Mouse (Mus musculus) midbrain, embryonic 16.5 days (tissue): Measurements from ENCODE around the gene Aldh16a1. TPM values are rescaled to one million over a fixed set of nuclear protein-coding genes. Genes with fewer than 3 reads are reported as not detected.
A peak's percentile ranks its signal among the peaks of the same experiment; 100 is the strongest.
"Not testable (repeated sequence)": the region's sequence is repeated elsewhere in the genome, so short reads cannot be mapped to it uniquely, and the experiment has no call there.

ENCODE experiments used
- ATAC-seq: fragments of 200-750 bp; cut with Nextera tagmentation; 2 replicates; pipeline ENCODE4 v1.8.0; 2017; ENCODE audit warnings: moderate TSS enrichment
- H3K27ac ChIP-seq: fragments of 300-500 bp; sonication (generic); 2 replicates; pipeline ENCODE4 v1.5.1; 2014; ENCODE audit warnings: mild to moderate bottlenecking, low read length, mixed read lengths
- H3K27me3 ChIP-seq: fragments of 300-500 bp; sonication (generic); 2 replicates; pipeline ENCODE4 v1.6.1; 2014; ENCODE audit warnings: low read depth, low read length, mixed read lengths; ENCODE audit not compliant: control insufficient read depth, insufficient read depth
- H3K36me3 ChIP-seq: fragments of 300-500 bp; sonication (generic); 2 replicates; pipeline ENCODE4 v1.6.1; 2014; ENCODE audit warnings: mild to moderate bottlenecking, low read length, moderate library complexity, mixed read lengths; ENCODE audit not compliant: control insufficient read depth, insufficient read depth
- H3K4me1 ChIP-seq: fragments of 300-500 bp; sonication (generic); 2 replicates; pipeline ENCODE4 v1.6.1; 2014; ENCODE audit warnings: mild to moderate bottlenecking, low read length, mixed read lengths; ENCODE audit not compliant: control insufficient read depth, insufficient read depth
- H3K4me2 ChIP-seq: fragments of 300-500 bp; sonication (generic); 2 replicates; pipeline ENCODE4 v1.6.1; 2014; ENCODE audit warnings: mild to moderate bottlenecking, low read length, mixed read lengths
- H3K4me3 ChIP-seq: fragments of 300-500 bp; sonication (generic); 2 replicates; pipeline ENCODE4 v1.5.1; 2014; ENCODE audit warnings: low read depth, mild to moderate bottlenecking, low read length, moderate library complexity, mixed read lengths
- H3K9ac ChIP-seq: fragments of 300-500 bp; sonication (generic); 2 replicates; pipeline ENCODE4 v1.6.1; 2014; ENCODE audit warnings: low read depth, low read length, mixed read lengths
- H3K9me3 ChIP-seq: fragments of 300-500 bp; sonication (generic); replicated peaks from 2 replicates; pipeline ENCODE4 v1.6.1; 2014; ENCODE audit warnings: mild to moderate bottlenecking, low read length, mixed read lengths; ENCODE audit not compliant: control insufficient read depth, poor library complexity, severe bottlenecking
- WGBS: fragments of 180-500 bp; shearing (Covaris S2); extraction: QIAGEN DNeasy Blood & Tissue Kit; methylation state at CpG from one replicate; pipeline ENCODE4 v1.1.7; 2014; 5-methylcytosine and 5-hydroxymethylcytosine counted together
- polyA plus RNA-seq: library from polyadenylated mRNA; unstranded; fragments of >200 nt; fragmentation: Nextera tagmentation; extraction: Ambion mirVana; gene quantifications from 2 replicates; pipeline ENCODE4 v1.2.1, GENCODE M21; 2015

Gene Aldh16a1
- polyA plus RNA-seq, 1 experiment from 2014 or later = 13.7 TPM

GRCm38 (mm10) chr7:45126844-45127699 is 27.3 kb downstream of the Aldh16a1 start:
- Histone ChIP-seq H3K9ac (peak overlapping the region; percentile 96), H3K4me2 (peak overlapping the region; percentile 71), H3K27ac (peak overlapping the region; percentile 90), H3K9me3 (no peaks in the 10 kb centered on the region), H3K4me1 (peaks cover 41% of the 10 kb centered on the region), H3K36me3 (peaks cover 25% of the 10 kb centered on the region), H3K4me3 (peak overlapping the region; percentile 87), H3K27me3 (no peaks in the 10 kb centered on the region)
- ATAC-seq = no peak
- WGBS = 49% methylated on average over 21 of the region's 21 CpGs

- Histone ChIP-seq H3K4me3 (no peak overlapping the region; the same call in 1 of the 2 replicates), H3K9ac (peak overlapping the region; percentile 96; the same call in 1 of the 2 replicates), H3K9me3 (no peaks in the 10 kb centered on the region), H3K4me2 (no peak overlapping the region; the same call in 1 of the 2 replicates), H3K4me1 (peaks cover 46% of the 10 kb centered on the region), H3K27ac (peak overlapping the region; percentile 37; the same call in 1 of the 2 replicates), H3K27me3 (no peaks in the 10 kb centered on the region), H3K36me3 (peaks cover 33% of the 10 kb centered on the region)
- 77% methylated on average over 17 of the region's 17 CpGs for WGBS
- no peak for ATAC-seq
These were observed 28.1 kb downstream of the Aldh16a1 start for GRCm38 (mm10) chr7:45126147-45126843.

GRCm38 (mm10) chr7:45125649-45126048 is 28.7 kb downstream of the Aldh16a1 start:
- H3K4me2 ChIP-seq, ATAC-seq, H3K27ac ChIP-seq, H3K27me3 ChIP-seq, H3K4me3 ChIP-seq, H3K9me3 ChIP-seq, H3K9ac ChIP-seq: not testable (repeated sequence)
- 64% methylated on average over 5 of the region's 5 CpGs for WGBS
- H3K4me1 ChIP-seq = peaks cover 46% of the 10 kb centered on the region
- H3K36me3 ChIP-seq = peaks cover 38% of the 10 kb centered on the region

GRCm38 (mm10) chr7:45125144-45125600 is 29.2 kb downstream of the Aldh16a1 start:
- H3K9ac ChIP-seq = no peak overlapping the region
- H3K27ac ChIP-seq = peak overlapping the region; percentile 80
- H3K4me2 ChIP-seq = no peak overlapping the region
- peaks cover 41% of the 10 kb centered on the region for H3K36me3 ChIP-seq
- no peak overlapping the region for H3K4me3 ChIP-seq
- WGBS = 21% methylated on average over 7 of the region's 7 CpGs
- H3K9me3 ChIP-seq = no peaks in the 10 kb centered on the region
- peaks cover 46% of the 10 kb centered on the region for H3K4me1 ChIP-seq
- ATAC-seq = no peak
- no peaks in the 10 kb centered on the region for H3K27me3 ChIP-seq

DNA sequence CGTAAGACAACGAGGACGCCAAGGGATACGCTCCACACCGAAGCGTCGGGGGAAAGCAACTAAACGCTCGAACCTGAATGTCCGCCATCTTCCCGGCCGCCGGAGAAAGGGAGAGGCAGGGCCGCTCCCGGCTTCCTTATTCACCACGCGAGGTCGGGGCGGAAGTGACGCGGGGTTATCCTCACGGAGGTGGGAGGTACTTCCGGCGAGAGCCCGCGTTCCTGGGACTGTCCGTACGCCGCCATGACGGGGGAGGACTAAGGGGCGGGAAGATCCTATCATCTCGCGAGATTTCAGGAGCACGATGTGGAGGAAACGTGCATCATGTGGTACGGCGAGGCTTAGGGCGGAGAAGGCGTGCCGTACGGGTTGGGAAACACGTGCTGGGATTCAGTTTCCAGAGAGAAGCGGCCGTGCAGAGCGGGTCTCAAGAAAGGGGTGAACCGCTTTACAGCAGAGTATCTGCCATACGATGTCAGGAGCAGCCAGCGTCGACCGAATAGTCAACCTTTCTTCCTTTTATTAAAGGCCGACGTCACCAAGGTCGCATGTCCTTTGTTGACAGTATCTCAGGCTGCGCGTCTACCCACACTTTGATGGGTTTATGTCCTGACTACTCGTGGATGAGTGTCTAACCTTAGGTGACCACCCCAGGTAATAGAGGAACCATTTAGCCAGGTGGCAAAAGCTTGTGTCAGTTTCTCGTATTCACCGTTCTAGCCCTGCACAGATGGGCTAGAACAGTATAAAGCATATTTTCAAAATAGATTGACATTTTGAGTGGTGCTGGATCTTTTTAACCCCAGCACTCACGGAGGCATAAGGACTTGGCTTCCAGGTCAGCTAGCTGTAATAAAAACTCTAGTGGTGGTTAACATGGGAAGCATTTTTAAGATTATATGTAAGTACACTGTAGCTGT is 29.9 kb downstream of the Aldh16a1 start, which contains the start of gene Rps11:
Gene Rps11 (minus strand): TSS at position 216 of the 920 bp plus-strand sequence.
- peaks cover 42% of the 10 kb centered on the region for H3K4me1 ChIP-seq
- WGBS = under 1% methylated on average over 59 of the region's 59 CpGs
- ATAC-seq = peak; percentile 89
- peaks cover 46% of the 10 kb centered on the region for H3K36me3 ChIP-seq
- peak within 1 kb of the TSS; percentile 87 for H3K27ac ChIP-seq
- H3K4me2 ChIP-seq = peak within 1 kb of the TSS; percentile 91
- peak within 1 kb of the TSS; percentile 93 for H3K9ac ChIP-seq
- no peaks in the 10 kb centered on the region for H3K27me3 ChIP-seq
- H3K4me3 ChIP-seq = peak within 1 kb of the TSS; percentile 91
- H3K9me3 ChIP-seq = no peaks in the 10 kb centered on the region

DNA sequence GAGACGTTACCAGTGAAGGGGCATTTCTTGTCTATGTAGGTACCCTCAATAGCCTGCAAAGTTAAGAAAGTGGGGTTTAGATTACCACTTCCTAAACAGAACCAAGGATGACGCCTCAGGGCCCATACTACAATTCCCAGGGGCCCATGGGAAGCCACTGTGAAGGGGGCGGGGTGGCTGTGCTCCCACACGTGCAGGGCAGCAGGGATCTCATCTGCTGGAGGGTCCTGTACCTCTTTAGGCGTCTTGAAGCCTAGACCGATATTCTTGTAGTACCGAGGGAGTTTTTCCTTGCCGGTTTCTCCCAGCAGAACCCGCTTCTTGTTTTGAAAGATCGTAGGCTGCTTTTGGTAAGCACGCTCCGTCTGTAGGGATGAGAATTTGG is 31.2 kb downstream of the Aldh16a1 start:
- Histone ChIP-seq H3K4me2 (peak overlapping the region; percentile 91), H3K27ac (peak overlapping the region; percentile 87), H3K36me3 (peaks cover 50% of the 10 kb centered on the region), H3K9ac (peak overlapping the region; percentile 93), H3K9me3 (no peaks in the 10 kb centered on the region), H3K27me3 (no peaks in the 10 kb centered on the region), H3K4me3 (peak overlapping the region; percentile 91), H3K4me1 (peaks cover 39% of the 10 kb centered on the region)
- WGBS = 22% methylated on average over 12 of the region's 12 CpGs
- no peak for ATAC-seq

DNA sequence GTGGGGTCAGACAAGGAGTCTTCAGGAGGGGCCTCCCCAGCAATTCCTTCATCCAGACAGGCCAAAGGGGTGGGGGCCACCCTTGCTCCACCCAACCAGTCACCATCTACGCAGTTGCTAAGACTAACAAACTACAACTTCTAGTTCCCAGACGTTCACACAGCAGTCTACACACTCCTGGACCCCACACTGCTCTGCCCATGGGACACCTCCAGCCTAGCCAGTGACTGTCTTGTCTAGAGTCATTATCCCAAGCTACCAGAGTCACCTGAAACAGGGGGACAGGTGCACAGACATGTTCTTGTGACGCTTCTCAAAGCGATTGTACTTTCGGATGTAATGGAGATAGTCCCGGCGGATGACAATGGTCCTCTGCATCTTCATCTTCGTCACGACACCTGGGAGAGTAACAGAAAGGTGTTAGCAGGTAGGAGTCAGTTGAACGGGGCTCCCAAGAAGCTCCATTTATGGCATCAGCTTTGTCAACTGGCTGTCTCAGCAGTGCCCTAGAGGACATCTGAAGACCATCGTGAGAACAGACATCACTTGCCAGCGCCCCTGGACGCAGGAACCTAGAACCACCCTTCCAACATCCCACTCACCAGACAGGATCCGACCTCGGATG is 31.7 kb downstream of the Aldh16a1 start:
- Histone ChIP-seq H3K4me2 (peak overlapping the region; percentile 91), H3K36me3 (peaks cover 50% of the 10 kb centered on the region), H3K9ac (peak overlapping the region; percentile 93), H3K27ac (no peak overlapping the region), H3K27me3 (no peaks in the 10 kb centered on the region), H3K4me1 (peaks cover 38% of the 10 kb centered on the region), H3K9me3 (no peaks in the 10 kb centered on the region), H3K4me3 (peak overlapping the region; percentile 91)
- WGBS = 87% methylated on average over 15 of the region's 15 CpGs
- ATAC-seq = no peak

- Histone ChIP-seq H3K4me3 (no peak overlapping the region), H3K36me3 (peaks cover 50% of the 10 kb centered on the region), H3K27ac (no peak overlapping the region), H3K4me2 (no peak overlapping the region), H3K9me3 (no peaks in the 10 kb centered on the region), H3K9ac (no peak overlapping the region), H3K27me3 (no peaks in the 10 kb centered on the region), H3K4me1 (peaks cover 31% of the 10 kb centered on the region)
- no peak for ATAC-seq
These were observed 32.4 kb downstream of the Aldh16a1 start for GRCm38 (mm10) chr7:45121966-45122365.
